Mouse (Mus musculus): Measurements from ENCODE around the gene Siah1b.

Gene Siah1b

GRCm38 (mm10) chrX:164076040-164076775, at the start of gene Siah1b:
Siah1b (minus strand) TSS chrX:164076493.
- peak; percentile 88 for DNase-seq (ENCODE audit: low spot score)

DNA sequence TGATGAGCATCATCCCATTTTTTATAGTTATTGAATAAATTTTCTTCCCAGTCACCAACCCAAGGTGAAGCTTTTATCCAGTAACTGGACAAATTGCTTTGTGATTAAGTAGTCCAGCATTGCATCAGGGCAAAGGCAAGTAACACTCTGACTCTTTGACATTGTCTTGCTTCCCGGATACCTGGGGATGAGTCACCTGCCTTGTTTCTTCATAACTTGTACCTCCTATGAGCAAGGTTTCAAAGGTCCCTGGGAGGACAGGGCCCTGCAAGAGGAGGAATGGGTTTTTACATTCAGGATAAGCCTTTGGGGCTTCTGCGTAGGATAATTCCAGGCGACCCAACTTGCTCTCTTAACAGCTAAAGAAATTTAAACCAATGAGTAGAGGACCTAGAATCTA, 47.6 kb upstream of the Siah1b start:
- no peak for DNase-seq (ENCODE audit: low spot score)

- no peak for DNase-seq (ENCODE audit: low spot score)
These were observed 37.5 kb upstream of the Siah1b start for GRCm38 (mm10) chrX:164113744-164114143.

- no peak for DNase-seq (ENCODE audit: low spot score)
These were observed 34.9 kb upstream of the Siah1b start for GRCm38 (mm10) chrX:164111146-164111545.

DNA sequence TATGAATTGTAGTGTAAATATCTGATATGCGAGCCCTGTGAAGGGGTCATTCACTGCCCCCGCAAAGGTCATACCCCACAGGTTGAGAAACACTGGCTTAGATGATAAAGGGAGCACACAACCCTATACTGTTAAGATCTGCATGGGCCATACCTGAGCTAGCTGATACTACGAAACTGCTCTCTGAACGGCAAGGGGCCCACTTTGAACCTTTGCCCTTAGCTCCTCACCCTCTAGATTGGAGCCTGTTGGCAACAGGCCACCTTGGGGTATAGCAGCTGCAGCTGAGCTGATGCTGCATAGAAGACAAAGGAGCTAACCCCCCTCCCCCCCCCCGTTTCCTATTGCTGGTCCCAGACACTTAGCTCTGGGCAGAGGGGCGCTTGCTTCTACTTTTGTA, 26.4 kb upstream of the Siah1b start:
- no peak for DNase-seq (ENCODE audit: low spot score)

DNA sequence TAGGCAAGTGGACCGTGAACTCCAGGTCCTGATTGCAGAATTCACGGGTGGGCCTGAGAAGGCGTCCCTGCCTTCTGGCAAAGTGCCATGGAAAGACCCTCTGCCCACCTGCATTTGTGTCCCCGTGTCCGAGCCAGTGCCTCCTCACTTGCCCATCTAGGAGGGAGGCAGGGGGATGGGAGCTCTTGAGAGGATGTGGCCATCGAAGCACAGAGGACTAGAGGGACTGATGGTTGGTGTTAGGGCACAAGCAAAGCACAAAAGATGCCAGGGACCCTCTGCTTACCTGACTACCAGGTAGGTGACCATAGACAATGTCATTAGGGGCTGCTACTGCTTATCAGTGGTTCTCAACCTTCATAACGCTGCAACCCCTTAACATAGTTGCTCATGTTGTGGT, 25.9 kb upstream of the Siah1b start:
- DNase-seq (ENCODE audit: low spot score): no peak

GRCm38 (mm10) chrX:164101483-164101882, 25.2 kb upstream of the Siah1b start:
- no peak for DNase-seq (ENCODE audit: low spot score)

DNA sequence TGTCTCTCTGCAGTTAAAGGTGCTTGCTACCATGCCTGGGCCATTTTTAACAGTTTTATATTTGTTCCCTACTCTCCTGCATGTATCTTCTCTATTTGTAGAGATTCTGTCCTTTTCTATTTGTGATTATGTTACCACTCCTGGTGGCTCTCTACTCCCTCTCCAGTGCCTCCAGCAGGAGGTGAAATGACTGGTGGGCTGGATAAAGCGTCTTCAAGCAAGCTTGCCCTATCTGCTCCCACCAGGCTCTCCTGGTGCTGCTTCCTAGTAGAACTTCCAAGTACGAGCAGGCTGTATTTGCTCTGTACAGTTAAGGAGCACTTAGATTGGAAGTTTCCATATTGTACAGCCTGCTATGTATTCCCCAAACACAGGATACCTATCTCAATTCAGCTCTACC, 19.5 kb upstream of the Siah1b start:
- no peak for DNase-seq (ENCODE audit: low spot score)

DNA sequence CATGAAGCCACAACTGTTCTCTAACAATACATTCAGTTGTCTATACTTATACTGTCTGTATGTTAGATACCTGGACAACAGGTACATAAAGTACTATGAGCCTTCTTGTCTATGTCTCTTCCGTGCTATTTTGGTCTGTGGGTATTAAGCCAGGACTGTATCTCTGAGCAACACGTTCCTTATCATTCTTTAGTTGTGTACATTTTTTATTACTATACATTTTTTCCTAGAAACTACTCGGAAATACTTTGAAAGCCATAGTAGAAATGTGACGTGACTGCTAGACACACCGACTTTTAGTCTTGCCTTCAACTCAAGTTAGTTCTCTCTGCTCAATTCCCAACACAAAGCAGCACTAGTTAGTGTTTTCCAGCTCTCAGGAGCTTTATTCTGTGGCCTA, 17.1 kb upstream of the Siah1b start:
- no peak for DNase-seq (ENCODE audit: low spot score)

DNA sequence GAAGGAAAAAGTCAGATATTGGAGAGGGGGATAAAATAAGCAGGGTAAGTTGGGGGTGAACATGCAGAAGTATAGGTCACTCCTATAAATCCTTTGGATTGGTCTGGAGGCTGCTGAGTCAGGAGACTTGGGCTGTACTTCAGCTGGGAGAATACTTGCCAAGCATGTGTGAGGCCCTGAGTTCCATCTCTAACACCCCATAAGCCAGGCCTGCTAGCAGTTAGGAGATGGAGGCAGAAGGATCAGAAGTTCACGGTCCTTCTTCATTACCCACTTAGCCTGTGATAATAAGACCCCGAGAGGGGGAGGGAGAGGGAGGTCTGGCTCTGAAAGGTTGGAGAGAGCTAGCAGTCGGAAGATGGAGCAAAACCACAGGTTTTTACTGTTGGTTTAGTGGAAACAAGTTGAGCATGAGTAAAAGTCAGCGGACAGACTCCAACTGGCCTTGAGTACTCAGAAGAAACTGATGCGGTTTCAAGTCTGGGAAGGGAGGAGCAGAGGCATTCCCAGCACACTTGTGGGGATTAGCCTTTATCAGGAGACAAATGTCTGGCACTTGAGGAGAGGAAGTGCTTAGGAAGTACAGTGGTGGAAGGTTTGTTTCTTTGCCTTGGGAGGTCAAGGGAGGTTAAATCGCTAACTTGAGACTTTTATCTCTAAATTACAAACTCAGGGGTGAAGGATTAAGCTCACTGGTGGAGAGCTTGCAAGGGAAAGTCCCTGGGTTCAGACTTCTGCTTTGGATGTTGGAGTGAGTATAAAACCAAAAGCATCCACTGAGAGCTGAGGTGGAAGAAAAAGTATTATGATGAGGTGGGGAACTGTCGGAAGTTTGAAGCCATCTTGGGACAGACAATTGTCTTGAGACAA, 16.2 kb upstream of the Siah1b start:
- no peak for DNase-seq (ENCODE audit: low spot score)

DNA sequence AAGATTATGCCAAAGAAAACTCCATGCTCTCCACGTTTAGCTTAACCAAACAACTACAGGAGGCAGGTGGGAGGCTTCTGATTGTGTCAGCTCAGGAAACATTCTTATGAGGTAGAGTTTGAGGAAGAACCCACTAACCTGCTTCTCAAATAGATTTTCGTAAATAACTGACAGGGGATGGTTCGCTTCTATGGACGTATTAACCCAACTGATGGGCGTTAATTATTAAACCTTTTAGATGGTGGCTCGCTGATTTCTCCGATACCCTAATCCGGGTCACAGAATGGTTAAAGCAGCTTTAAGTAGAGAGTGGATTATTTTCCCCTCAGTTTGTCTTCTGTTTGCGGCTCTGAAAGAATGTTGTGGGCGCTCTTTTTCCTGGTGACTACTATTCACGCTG, 13.6 kb upstream of the Siah1b start:
- DNase-seq (ENCODE audit: low spot score): no peak

- DNase-seq (ENCODE audit: low spot score): no peak
These were observed 12.3 kb upstream of the Siah1b start, which contains the start of gene Cltrn for GRCm38 (mm10) chrX:164088582-164088981. Cltrn (plus strand) TSS chrX:164088830.

DNA sequence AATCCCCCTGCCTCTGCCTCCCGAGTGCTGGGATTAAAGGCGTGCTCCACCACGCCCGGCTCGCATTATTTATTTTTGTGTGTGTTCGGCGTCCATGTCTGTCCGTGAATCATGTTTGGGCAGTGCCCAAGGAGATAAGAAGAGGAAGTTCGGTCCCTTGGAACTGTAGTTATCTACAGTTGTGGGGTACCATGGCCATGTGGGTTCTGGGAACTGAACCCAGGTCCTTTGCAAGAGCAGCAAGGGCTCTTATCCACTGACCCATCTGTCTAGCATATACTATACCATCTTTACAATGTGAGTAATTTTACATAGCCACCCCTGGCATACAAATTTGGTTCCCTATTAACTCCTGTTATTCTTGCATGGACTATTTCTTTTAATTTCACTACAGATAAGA, 5.7 kb upstream of the Siah1b start:
- DNase-seq (ENCODE audit: low spot score): no peak

DNA sequence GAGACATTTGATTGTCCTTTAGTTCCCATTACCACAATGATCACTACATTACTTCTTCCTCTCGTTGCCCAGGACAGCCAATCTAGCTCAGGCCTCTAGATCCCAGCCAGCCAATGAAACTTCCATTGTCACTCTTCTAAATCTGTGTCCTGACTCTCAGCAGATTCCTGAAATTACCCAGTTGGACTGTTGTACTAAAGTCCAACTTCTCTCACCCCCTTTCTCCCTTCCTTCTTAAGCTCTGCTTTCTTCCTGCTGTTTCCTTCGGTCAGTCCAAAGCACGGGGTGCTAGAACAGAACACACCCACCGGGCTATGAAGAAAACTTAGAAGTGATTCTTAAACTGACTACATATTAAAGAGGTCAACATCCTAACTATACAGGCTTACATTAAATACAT, 7.3 kb downstream of the Siah1b start:
- no peak for DNase-seq (ENCODE audit: low spot score)

DNA sequence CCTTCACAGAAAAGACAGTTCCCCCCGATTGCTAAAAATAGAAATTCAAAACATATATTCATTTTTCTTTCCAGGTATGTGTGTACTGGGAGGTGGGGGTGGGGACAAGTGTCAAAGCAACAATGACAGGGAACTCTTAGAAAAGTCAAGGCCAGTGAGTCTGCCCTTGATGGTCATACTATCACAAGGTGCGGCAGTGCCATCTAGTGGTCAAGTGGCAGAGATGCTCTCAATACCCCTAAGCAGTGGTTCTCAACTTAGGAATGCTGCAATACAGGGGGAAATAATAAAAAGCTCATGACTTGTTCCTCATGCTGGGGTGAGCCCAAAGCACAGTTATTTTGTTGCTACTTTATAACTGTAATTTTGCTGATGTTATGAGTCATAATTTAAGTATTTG, 10.1 kb downstream of the Siah1b start:
- DNase-seq (ENCODE audit: low spot score): peak; percentile 25

DNA sequence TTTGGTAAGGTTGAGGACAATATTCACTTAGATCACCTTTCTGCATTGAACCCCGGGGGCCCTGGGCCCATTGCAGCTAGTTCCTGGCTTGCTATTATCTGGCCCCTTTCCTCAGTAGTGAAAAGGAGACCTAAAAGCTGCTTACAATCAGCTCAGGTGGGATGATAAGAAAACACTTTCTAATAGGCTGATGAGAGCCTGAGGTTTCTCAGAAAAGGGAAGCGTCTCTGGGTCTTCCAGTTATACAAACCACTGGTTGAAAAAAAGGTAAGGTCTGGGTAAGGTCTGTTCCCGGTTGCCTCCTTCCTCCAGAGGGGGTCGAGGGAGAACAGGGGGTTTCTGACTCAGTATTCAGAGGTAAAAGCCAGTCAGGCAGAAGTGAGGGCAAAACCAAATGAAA, 17.2 kb downstream of the Siah1b start:
- DNase-seq (ENCODE audit: low spot score): no peak

DNA sequence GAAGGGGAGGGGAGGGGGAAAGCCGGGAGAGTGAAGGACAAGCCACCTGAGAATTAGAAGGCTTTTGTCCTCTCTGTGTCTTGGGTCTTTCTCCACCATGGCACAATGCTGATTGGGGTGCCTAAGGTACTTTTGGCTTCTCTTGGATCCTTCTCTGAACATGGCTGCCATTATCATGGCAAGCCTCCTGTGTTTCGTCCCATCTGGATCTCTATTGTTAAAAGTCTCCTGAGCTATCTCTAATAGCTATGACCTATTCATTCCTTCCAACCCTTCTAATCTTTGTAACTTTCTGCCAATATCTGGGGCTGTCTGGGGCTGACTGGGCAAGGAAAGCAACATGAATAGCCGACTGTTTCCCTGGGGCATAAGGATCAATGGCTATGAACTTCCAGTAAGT, 17.8 kb downstream of the Siah1b start:
- no peak for DNase-seq (ENCODE audit: low spot score)

- no peak for DNase-seq (ENCODE audit: low spot score)
These were observed 20.6 kb downstream of the Siah1b start for GRCm38 (mm10) chrX:164055726-164056125.

DNA sequence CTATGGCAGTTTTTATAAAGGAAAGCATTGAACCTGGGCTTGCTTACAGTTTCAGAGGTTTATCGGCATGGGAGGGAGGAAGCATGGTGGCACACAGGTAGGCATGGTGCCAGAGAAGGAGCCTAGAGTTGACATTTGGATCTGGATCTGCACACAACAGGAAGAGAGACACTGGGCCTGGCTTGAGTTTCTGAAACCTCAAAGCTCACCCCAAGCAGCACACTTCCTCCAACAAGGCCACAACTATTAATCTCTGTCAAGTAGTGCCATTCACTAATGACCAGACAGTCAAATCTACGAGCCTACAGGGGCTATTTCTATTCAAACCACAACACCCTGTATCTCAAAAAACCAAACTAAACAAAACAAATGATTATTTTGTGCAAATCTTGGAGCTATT, 29.6 kb downstream of the Siah1b start:
- no peak for DNase-seq (ENCODE audit: low spot score)

- DNase-seq (ENCODE audit: low spot score): peak; percentile 27
These were observed 34.2 kb downstream of the Siah1b start for GRCm38 (mm10) chrX:164042069-164042468.

- DNase-seq (ENCODE audit: low spot score): no peak
These were observed 37.4 kb downstream of the Siah1b start for GRCm38 (mm10) chrX:164038882-164039281.

DNA sequence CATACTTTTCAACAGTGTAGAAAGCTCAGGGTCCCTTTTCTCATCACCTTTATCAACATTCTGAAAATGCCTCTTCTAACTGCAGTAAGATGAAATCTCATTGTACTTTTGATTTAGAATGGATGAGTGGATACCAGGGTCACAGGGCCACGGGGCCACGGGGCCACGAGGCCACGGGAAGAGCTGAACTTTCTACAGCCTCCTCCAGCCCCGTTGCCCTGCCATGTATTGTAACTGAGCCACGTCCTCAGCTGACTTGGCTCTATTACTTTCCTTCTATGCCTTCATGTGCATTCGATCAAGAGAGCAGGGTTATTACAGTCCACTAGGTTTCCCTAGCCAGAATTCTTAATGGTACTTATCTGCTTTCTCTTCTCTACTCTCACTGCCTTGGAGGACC, 40.4 kb downstream of the Siah1b start:
- no peak for DNase-seq (ENCODE audit: low spot score)

GRCm38 (mm10) chrX:164035401-164035800, 40.9 kb downstream of the Siah1b start:
- DNase-seq (ENCODE audit: low spot score): no peak
